Mouse (Mus musculus) adrenal gland, adult 8-10 months (tissue): ENCODE data around the gene Nphs1. TPM values are rescaled to one million over a fixed set of nuclear protein-coding genes. Genes with fewer than 3 reads are reported as not detected.

Experiments used
- total RNA-seq, 4 experiments: library from RNA; stranded (reverse); gene quantifications; 2 replicates each; pipeline ENCODE4 v1.2.4; 2022

The Nphs1 gene
- total RNA-seq, 4 experiments from 2014 or later: not detected

Other genes with a start within 250 kb of the Nphs1 start
- gene Polr2i, start 226.4 kb upstream of the Nphs1 start, total RNA-seq: 10 to 100 TPM; 62.8 to 93.8 (median 72.7) TPM
- gene Tbcb, start 226.0 kb upstream of the Nphs1 start, total RNA-seq: 100 to 1,000 TPM; 102 to 119 (median 108) TPM
- not detected for gene Ovol3, start 222.6 kb upstream of the Nphs1 start, total RNA-seq
- under 1 TPM in 2 of 4 experiments, not detected in 2; 0.21 to 0.97 TPM for gene Thap8, start 178.2 kb upstream of the Nphs1 start, total RNA-seq
- gene Wdr62, start 177.9 kb upstream of the Nphs1 start, total RNA-seq: 1 to 10 TPM; 2.7 to 7.5 (median 4.5) TPM
- 10 to 100 TPM; 20.8 to 35.8 (median 30.0) TPM for gene Clip3, start 166.6 kb upstream of the Nphs1 start, total RNA-seq
- gene Alkbh6, start 149.6 kb upstream of the Nphs1 start, total RNA-seq: 100 to 1,000 TPM in 1 of 4 experiments, 10 to 100 TPM in 3; 60.5 to 112 (median 82.7) TPM
- gene Syne4, start 143.5 kb upstream of the Nphs1 start, total RNA-seq: 100 to 1,000 TPM in 1 of 4 experiments, 10 to 100 TPM in 3; 22.5 to 102 (median 57.8) TPM
- 1 to 10 TPM in 3 of 4 experiments, under 1 TPM in 1; 0.87 to 2.2 (median 1.8) TPM for gene E130208F15Rik, start 136.6 kb upstream of the Nphs1 start, total RNA-seq
- gene Sdhaf1, start 134.4 kb upstream of the Nphs1 start, total RNA-seq: 10 to 100 TPM; 13.9 to 18.4 (median 16.1) TPM
- gene Lrfn3, start 95.5 kb upstream of the Nphs1 start, total RNA-seq: 10 to 100 TPM; 11.5 to 15.8 (median 12.7) TPM
- 10 to 100 TPM; 31.8 to 65.8 (median 51.1) TPM for gene Tyrobp, start 44.6 kb upstream of the Nphs1 start, total RNA-seq
- 1 to 10 TPM in 3 of 4 experiments, under 1 TPM in 1; 0.98 to 2.3 (median 1.4) TPM for gene Hcst, start 38.5 kb upstream of the Nphs1 start, total RNA-seq
- gene Nfkbid, start 36.6 kb upstream of the Nphs1 start, total RNA-seq: 1 to 10 TPM in 3 of 4 experiments, under 1 TPM in 1; 0.73 to 2.4 (median 1.7) TPM
- 10 to 100 TPM; 45.2 to 59.3 (median 46.7) TPM for gene Aplp1, start 12.8 kb upstream of the Nphs1 start, total RNA-seq
- gene Kirrel2, start 625 bp upstream of the Nphs1 start, total RNA-seq: not detected
- gene Prodh2, start 35.3 kb downstream of the Nphs1 start, total RNA-seq: under 1 TPM in 1 of 4 experiments, not detected in 3; 0.56 TPM
- gene Arhgap33, start 76.7 kb downstream of the Nphs1 start, total RNA-seq: 1 to 10 TPM; 2.2 to 9.4 (median 6.4) TPM
- 10 to 100 TPM; 23.5 to 56.3 (median 32.4) TPM for gene Hspb6, start 93.9 kb downstream of the Nphs1 start, total RNA-seq
- gene Proser3, start 94.0 kb downstream of the Nphs1 start, total RNA-seq: 10 to 100 TPM in 2 of 4 experiments, 1 to 10 TPM in 2; 9.1 to 13.4 (median 10.0) TPM
- gene Lin37, start 101.5 kb downstream of the Nphs1 start, total RNA-seq: 10 to 100 TPM; 56.1 to 65.5 (median 61.7) TPM
- 10 to 100 TPM; 70.4 to 83.6 (median 73.1) TPM for gene U2af1l4, start 105.0 kb downstream of the Nphs1 start, total RNA-seq
- 10 to 100 TPM in 1 of 4 experiments, 1 to 10 TPM in 3; 2.9 to 11.3 (median 7.4) TPM for gene Gm49396, start 105.0 kb downstream of the Nphs1 start, total RNA-seq
- 100 to 1,000 TPM; 146 to 179 (median 164) TPM for gene Psenen, start 105.3 kb downstream of the Nphs1 start, total RNA-seq
- 1 to 10 TPM; 2.1 to 7.9 (median 3.6) TPM for gene Igflr1, start 107.1 kb downstream of the Nphs1 start, total RNA-seq
- gene Kmt2b, start 130.4 kb downstream of the Nphs1 start, total RNA-seq: 10 to 100 TPM; 36.8 to 65.3 (median 57.0) TPM
- gene Zbtb32, start 140.6 kb downstream of the Nphs1 start, total RNA-seq: 1 to 10 TPM in 1 of 4 experiments, under 1 TPM in 1, not detected in 2; 0.73 to 1.8 TPM
- gene Upk1a, start 154.5 kb downstream of the Nphs1 start, total RNA-seq: under 1 TPM in 3 of 4 experiments, not detected in 1; 0.27 to 0.34 (median 0.31) TPM
- gene Cox6b1, start 167.8 kb downstream of the Nphs1 start, total RNA-seq: 1,000 to 10,000 TPM in 2 of 4 experiments, 100 to 1,000 TPM in 2; 538 to 1,102 (median 895) TPM
- gene Etv2, start 177.5 kb downstream of the Nphs1 start, total RNA-seq: not detected
- gene Rbm42, start 192.0 kb downstream of the Nphs1 start, total RNA-seq: 10 to 100 TPM; 76.5 to 93.6 (median 85.1) TPM
- 10 to 100 TPM in 3 of 4 experiments, 1 to 10 TPM in 1; 7.7 to 17.6 (median 12.1) TPM for gene Haus5, start 206.7 kb downstream of the Nphs1 start, total RNA-seq
- under 1 TPM in 1 of 4 experiments, not detected in 3; 0.75 TPM for gene Pmis2, start 213.3 kb downstream of the Nphs1 start, total RNA-seq
- gene 2200002J24Rik, start 240.6 kb downstream of the Nphs1 start, total RNA-seq: 10 to 100 TPM in 1 of 4 experiments, 1 to 10 TPM in 3; 2.5 to 12.3 (median 5.8) TPM